Mouse (Mus musculus): ENCODE results near the gene Ccdc33. TPM values are rescaled to one million over a fixed set of nuclear protein-coding genes. Genes with fewer than 3 reads are reported as not detected.
A peak's percentile ranks its signal among the peaks of the same experiment; 100 is the strongest.

Gene Ccdc33
- polyA plus RNA-seq, 1 experiment from 2014 or later = 0.08 TPM

- Histone ChIP-seq H3K36me3 (ENCODE audit: control insufficient read depth, insufficient read depth, low read length) (no peaks in the 10 kb centered on the region), H3K4me3 (ENCODE audit: low read depth, low read length) (no peak within 1 kb of the TSS), H3K4me2 (ENCODE audit: low read depth) (no peak within 1 kb of the TSS), H3K27ac (ENCODE audit: low read depth, low read length) (no peak within 1 kb of the TSS), H3K9ac (ENCODE audit: low read length) (no peak within 1 kb of the TSS), H3K4me1 (ENCODE audit: control insufficient read depth, insufficient read depth, low read length) (no peaks in the 10 kb centered on the region), H3K27me3 (ENCODE audit: control insufficient read depth, insufficient read depth, low read length) (no peaks in the 10 kb centered on the region), H3K9me3 (ENCODE audit: control insufficient read depth, low read length) (no peaks in the 10 kb centered on the region)
- WGBS = 87% methylated on average over 16 of the region's 16 CpGs
- ATAC-seq (ENCODE audit: insufficient read depth, low FRiP score, low TSS enrichment) = no peak
- no peak for DNase-seq (ENCODE audit: low spot score)
Measured at GRCm38 (mm10) chr9:58005753-58006461, 112.7 kb downstream of the Ccdc33 start, which contains the start of gene Cyp11a1. TSS of gene Cyp11a1 (plus strand) at chr9:58006411.

DNA sequence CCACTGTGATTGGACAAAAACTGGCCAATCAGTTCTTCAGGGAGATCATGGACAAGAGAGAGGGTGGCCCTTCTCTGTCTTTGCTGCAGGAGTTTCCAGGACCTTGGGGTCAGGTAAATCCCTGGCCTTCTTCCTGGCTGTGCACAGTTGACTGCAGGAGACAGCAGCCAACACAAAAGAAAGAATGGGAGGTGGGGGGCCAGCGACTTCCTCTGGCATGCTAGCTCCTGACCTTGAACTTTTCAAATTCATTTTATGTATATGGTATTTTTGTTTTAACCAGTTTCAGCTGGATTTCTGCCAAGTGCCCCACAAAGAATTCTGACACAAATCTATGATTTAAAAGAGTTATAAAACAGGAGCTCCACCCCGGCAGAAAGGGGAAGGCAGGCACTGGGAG, 115.4 kb downstream of the Ccdc33 start:
- 28% methylated on average over 2 of the region's 2 CpGs for WGBS

DNA sequence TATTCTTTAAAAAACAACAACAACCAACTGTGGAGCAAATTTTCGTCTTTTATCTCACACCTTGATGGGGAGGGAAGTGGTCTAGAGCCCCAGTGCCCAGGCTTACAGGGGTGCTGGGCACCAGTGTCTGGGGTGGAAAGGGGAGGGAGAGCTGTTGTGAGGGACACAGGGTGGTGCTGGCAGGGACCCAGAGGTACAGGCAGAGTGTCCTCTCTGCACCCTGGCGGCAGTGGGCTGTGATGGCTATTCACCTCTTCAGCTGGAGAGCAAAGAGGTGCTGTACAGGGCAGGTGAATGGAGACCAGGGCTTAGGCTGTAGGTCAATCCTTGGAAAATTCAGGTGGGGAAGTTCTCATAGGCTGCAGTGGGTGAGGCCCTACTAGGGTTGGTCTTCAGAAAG, 118.9 kb downstream of the Ccdc33 start:
- ATAC-seq (ENCODE audit: insufficient read depth, low FRiP score, low TSS enrichment) = no peak
- WGBS = 50% methylated on average over 2 of the region's 2 CpGs
- no peak overlapping the region for H3K4me2 ChIP-seq (ENCODE audit: low read depth)

More for the DNA sequence above, 115.4 kb downstream of the Ccdc33 start:
- Histone ChIP-seq H3K4me2 (ENCODE audit: low read depth) (no peak overlapping the region), H3K9me3 (ENCODE audit: control insufficient read depth, low read length) (no peaks in the 10 kb centered on the region), H3K9ac (ENCODE audit: low read length) (no peak overlapping the region), H3K27ac (ENCODE audit: low read depth, low read length) (no peak overlapping the region), H3K4me3 (ENCODE audit: low read depth, low read length) (no peak overlapping the region), H3K36me3 (ENCODE audit: control insufficient read depth, insufficient read depth, low read length) (no peaks in the 10 kb centered on the region), H3K4me1 (ENCODE audit: control insufficient read depth, insufficient read depth, low read length) (no peaks in the 10 kb centered on the region), H3K27me3 (ENCODE audit: control insufficient read depth, insufficient read depth, low read length) (no peaks in the 10 kb centered on the region)
- no peak for ATAC-seq (ENCODE audit: insufficient read depth, low FRiP score, low TSS enrichment)
- no peak for DNase-seq (ENCODE audit: low spot score)

GRCm38 (mm10) chr9:57998685-57999084, 119.9 kb downstream of the Ccdc33 start:
- WGBS = 57% methylated on average over 2 of the region's 2 CpGs
- Histone ChIP-seq H3K9me3 (ENCODE audit: control insufficient read depth, low read length) (no peaks in the 10 kb centered on the region), H3K4me1 (ENCODE audit: control insufficient read depth, insufficient read depth, low read length) (peaks cover 4% of the 10 kb centered on the region; the same call in 1 of the 2 replicates), H3K36me3 (ENCODE audit: control insufficient read depth, insufficient read depth, low read length) (no peaks in the 10 kb centered on the region), H3K4me3 (ENCODE audit: low read depth, low read length) (no peak overlapping the region), H3K9ac (ENCODE audit: low read length) (no peak overlapping the region), H3K27ac (ENCODE audit: low read depth, low read length) (no peak overlapping the region), H3K27me3 (ENCODE audit: control insufficient read depth, insufficient read depth, low read length) (peaks cover 9% of the 10 kb centered on the region), H3K4me2 (ENCODE audit: low read depth) (no peak overlapping the region)
- DNase-seq (ENCODE audit: low spot score) (no peak), ATAC-seq (ENCODE audit: insufficient read depth, low FRiP score, low TSS enrichment) (no peak)

More for the DNA sequence above, 118.9 kb downstream of the Ccdc33 start:
- Histone ChIP-seq H3K36me3 (ENCODE audit: control insufficient read depth, insufficient read depth, low read length) (no peaks in the 10 kb centered on the region), H3K4me1 (ENCODE audit: control insufficient read depth, insufficient read depth, low read length) (peaks cover 4% of the 10 kb centered on the region; the same call in 1 of the 2 replicates), H3K27ac (ENCODE audit: low read depth, low read length) (no peak overlapping the region), H3K9me3 (ENCODE audit: control insufficient read depth, low read length) (no peaks in the 10 kb centered on the region), H3K9ac (ENCODE audit: low read length) (no peak overlapping the region), H3K4me3 (ENCODE audit: low read depth, low read length) (no peak overlapping the region), H3K27me3 (ENCODE audit: control insufficient read depth, insufficient read depth, low read length) (peaks cover 9% of the 10 kb centered on the region)
- no peak for DNase-seq (ENCODE audit: low spot score)

- H3K27ac ChIP-seq (ENCODE audit: low read depth, low read length) = no peak overlapping the region
- peak; percentile 75; the same call in 1 of the 2 replicates for ATAC-seq (ENCODE audit: insufficient read depth, low FRiP score, low TSS enrichment)
Measured at GRCm38 (mm10) chr9:57998032-57998659, 120.5 kb downstream of the Ccdc33 start.

GRCm38 (mm10) chr9:57997511-57998031, 121.1 kb downstream of the Ccdc33 start:
- 0 out of 2 replicates have a peak overlapping the region, but pooled peaks have one; percentile 29 for H3K9ac ChIP-seq (ENCODE audit: low read length)
- no peaks in the 10 kb centered on the region for H3K9me3 ChIP-seq (ENCODE audit: control insufficient read depth, low read length)
- no peak for DNase-seq (ENCODE audit: low spot score)

More at GRCm38 (mm10) chr9:57998032-57998659, 120.5 kb downstream of the Ccdc33 start:
- Histone ChIP-seq H3K4me2 (ENCODE audit: low read depth) (peak overlapping the region; percentile 44), H3K36me3 (ENCODE audit: control insufficient read depth, insufficient read depth, low read length) (no peaks in the 10 kb centered on the region), H3K27me3 (ENCODE audit: control insufficient read depth, insufficient read depth, low read length) (peaks cover 9% of the 10 kb centered on the region), H3K9me3 (ENCODE audit: control insufficient read depth, low read length) (no peaks in the 10 kb centered on the region), H3K9ac (ENCODE audit: low read length) (0 out of 2 replicates have a peak overlapping the region, but pooled peaks have one; percentile 29), H3K4me1 (ENCODE audit: control insufficient read depth, insufficient read depth, low read length) (peaks cover 4% of the 10 kb centered on the region; the same call in 1 of the 2 replicates), H3K4me3 (ENCODE audit: low read depth, low read length) (peak overlapping the region; percentile 19)
- WGBS = 0% methylated on average over 20 of the region's 20 CpGs
- DNase-seq (ENCODE audit: low spot score) = peak; percentile 66

DNA sequence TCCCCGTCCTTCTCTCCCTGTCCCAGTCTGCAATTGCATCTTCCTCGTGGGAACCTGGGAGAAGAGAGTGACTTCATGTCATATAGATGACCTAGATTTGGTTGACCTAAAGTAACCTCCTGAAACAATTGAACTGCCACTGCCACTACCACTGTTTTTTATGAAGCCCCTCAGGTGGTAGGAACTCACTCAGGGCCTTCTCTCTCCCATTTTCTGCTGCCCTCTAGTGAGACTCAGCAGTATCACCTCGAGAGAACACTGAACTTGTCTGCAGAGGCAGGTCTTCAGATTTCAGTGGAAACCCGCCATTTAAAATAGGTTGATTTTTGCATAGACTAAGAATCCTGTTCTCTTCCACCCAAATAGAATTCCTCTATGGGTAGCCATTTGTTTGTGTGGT, 123.3 kb downstream of the Ccdc33 start:
- H3K27ac ChIP-seq (ENCODE audit: low read depth, low read length) = no peak overlapping the region
- no peak overlapping the region for H3K4me2 ChIP-seq (ENCODE audit: low read depth)
- no peak overlapping the region for H3K4me3 ChIP-seq (ENCODE audit: low read depth, low read length)
- H3K9ac ChIP-seq (ENCODE audit: low read length) = no peak overlapping the region
- no peaks in the 10 kb centered on the region for H3K9me3 ChIP-seq (ENCODE audit: control insufficient read depth, low read length)
- no peak for ATAC-seq (ENCODE audit: insufficient read depth, low FRiP score, low TSS enrichment)
- 41% methylated on average over 4 of the region's 4 CpGs for WGBS
- no peaks in the 10 kb centered on the region for H3K36me3 ChIP-seq (ENCODE audit: control insufficient read depth, insufficient read depth, low read length)
- H3K27me3 ChIP-seq (ENCODE audit: control insufficient read depth, insufficient read depth, low read length) = peaks cover 9% of the 10 kb centered on the region
- peaks cover 4% of the 10 kb centered on the region; the same call in 1 of the 2 replicates for H3K4me1 ChIP-seq (ENCODE audit: control insufficient read depth, insufficient read depth, low read length)
- DNase-seq (ENCODE audit: low spot score) = peak; percentile 44

More at GRCm38 (mm10) chr9:57997511-57998031, 121.1 kb downstream of the Ccdc33 start:
- Histone ChIP-seq H3K4me2 (ENCODE audit: low read depth) (peak overlapping the region; percentile 44), H3K4me3 (ENCODE audit: low read depth, low read length) (peak overlapping the region; percentile 19; the same call in 1 of the 2 replicates), H3K36me3 (ENCODE audit: control insufficient read depth, insufficient read depth, low read length) (no peaks in the 10 kb centered on the region), H3K4me1 (ENCODE audit: control insufficient read depth, insufficient read depth, low read length) (peaks cover 4% of the 10 kb centered on the region; the same call in 1 of the 2 replicates), H3K27ac (ENCODE audit: low read depth, low read length) (no peak overlapping the region), H3K27me3 (ENCODE audit: control insufficient read depth, insufficient read depth, low read length) (peaks cover 9% of the 10 kb centered on the region)
- 11% methylated on average over 13 of the region's 13 CpGs for WGBS
- no peak; the same call in 1 of the 2 replicates for ATAC-seq (ENCODE audit: insufficient read depth, low FRiP score, low TSS enrichment)

DNA sequence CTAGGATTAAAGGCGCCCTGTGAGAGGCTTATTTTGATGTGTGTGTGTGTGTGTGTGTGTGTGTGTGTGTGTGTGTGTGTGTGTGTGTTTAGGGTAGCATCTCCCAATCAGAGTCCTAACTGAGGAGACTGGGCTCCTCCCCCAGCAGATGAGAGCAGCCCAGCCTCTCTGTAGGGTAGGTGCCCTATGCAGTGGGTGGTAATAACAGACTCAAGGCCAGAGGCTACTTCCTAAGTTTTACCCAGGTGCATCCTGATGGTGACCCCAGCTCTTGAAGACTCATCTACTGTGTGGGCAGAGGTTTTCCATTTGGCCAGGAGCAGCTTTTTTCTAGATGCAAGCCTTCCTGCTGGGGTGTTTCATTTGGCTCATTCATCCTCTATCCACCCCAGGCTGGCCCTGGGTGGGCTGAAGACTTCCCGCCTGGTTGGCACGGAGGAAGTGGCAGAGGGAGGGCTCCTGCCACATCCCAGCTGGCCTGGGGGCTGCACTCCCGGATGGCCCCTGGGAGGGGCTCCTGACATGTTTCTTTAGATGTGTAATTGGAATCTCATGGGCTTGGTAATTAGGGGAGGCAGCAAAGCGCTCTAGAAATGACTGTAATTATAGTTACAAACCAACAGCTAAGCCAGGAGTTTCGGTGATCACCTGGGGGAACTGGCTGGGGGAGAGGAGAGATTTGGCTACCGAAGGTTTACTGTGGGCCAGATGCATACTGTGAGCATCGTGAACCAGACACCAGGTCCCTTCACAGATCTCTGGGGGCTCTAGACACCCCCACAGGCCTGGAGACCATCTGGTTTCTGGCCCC, 125.6 kb downstream of the Ccdc33 start:
- H3K4me1 ChIP-seq (ENCODE audit: control insufficient read depth, insufficient read depth, low read length) = peaks cover 4% of the 10 kb centered on the region; the same call in 1 of the 2 replicates
- H3K9ac ChIP-seq (ENCODE audit: low read length) = no peak overlapping the region
- no peaks in the 10 kb centered on the region for H3K36me3 ChIP-seq (ENCODE audit: control insufficient read depth, insufficient read depth, low read length)
- no peak overlapping the region for H3K4me3 ChIP-seq (ENCODE audit: low read depth, low read length)
- DNase-seq (ENCODE audit: low spot score) = no peak
- ATAC-seq (ENCODE audit: insufficient read depth, low FRiP score, low TSS enrichment) = no peak
- H3K27ac ChIP-seq (ENCODE audit: low read depth, low read length) = no peak overlapping the region
- WGBS = 51% methylated on average over 8 of the region's 8 CpGs
- H3K9me3 ChIP-seq (ENCODE audit: control insufficient read depth, low read length) = no peaks in the 10 kb centered on the region
- no peak overlapping the region for H3K4me2 ChIP-seq (ENCODE audit: low read depth)
- peaks cover 9% of the 10 kb centered on the region for H3K27me3 ChIP-seq (ENCODE audit: control insufficient read depth, insufficient read depth, low read length)

All from neural tube, embryonic 11.5 days (tissue).